Mouse (Mus musculus) intestine, embryonic 16.5 days (tissue): ENCODE results near the gene Dlx4. TPM values are rescaled to one million over a fixed set of nuclear protein-coding genes. Genes with fewer than 3 reads are reported as not detected.

Source experiments
- ATAC-seq: fragments of 200-750 bp; cut with Nextera tagmentation; 2 replicates; pipeline ENCODE4 v1.8.0; 2017; ENCODE audit warnings: moderate TSS enrichment, moderate library complexity
- H3K27ac ChIP-seq: fragments of 300-500 bp; sonication (generic); 2 replicates; pipeline ENCODE4 v1.5.1; 2014; ENCODE audit warnings: mild to moderate bottlenecking, low read length
- H3K27me3 ChIP-seq: fragments of 300-500 bp; sonication (generic); replicated peaks from 2 replicates; pipeline ENCODE4 v1.6.1; 2014; ENCODE audit warnings: low read length, control low read depth, mixed read lengths; ENCODE audit not compliant: control insufficient read depth, insufficient read depth
- H3K36me3 ChIP-seq: fragments of 300-500 bp; sonication (generic); 2 replicates; pipeline ENCODE4 v1.6.1; 2014; ENCODE audit warnings: low read length, control low read depth; ENCODE audit not compliant: control insufficient read depth, insufficient read depth
- H3K4me1 ChIP-seq: fragments of 300-500 bp; sonication (generic); 2 replicates; pipeline ENCODE4 v1.6.1; 2014; ENCODE audit warnings: low read length, control low read depth, mixed read lengths; ENCODE audit not compliant: control insufficient read depth, insufficient read depth
- H3K4me2 ChIP-seq: fragments of 300-500 bp; sonication (generic); 2 replicates; pipeline ENCODE4 v1.6.1; 2014; ENCODE audit warnings: low read depth, low read length, control low read depth
- H3K4me3 ChIP-seq: fragments of 300-500 bp; sonication (generic); 2 replicates; pipeline ENCODE4 v1.5.1; 2014; ENCODE audit warnings: mild to moderate bottlenecking, low read length
- H3K9ac ChIP-seq: fragments of 300-500 bp; sonication (generic); 2 replicates; pipeline ENCODE4 v1.6.1; 2014; ENCODE audit warnings: low read depth, low read length
- H3K9me3 ChIP-seq: fragments of 300-500 bp; sonication (generic); 2 replicates; pipeline ENCODE4 v1.6.1; 2016; ENCODE audit warnings: low read length, control low read depth; ENCODE audit not compliant: control insufficient read depth
- WGBS: fragments of 180-500 bp; shearing (Covaris S2); extraction: QIAGEN DNeasy Blood & Tissue Kit; methylation state at CpG from one replicate; pipeline ENCODE4 v1.1.7; 2014; 5-methylcytosine and 5-hydroxymethylcytosine counted together
- polyA plus RNA-seq: library from polyadenylated mRNA; unstranded; fragments of >200 nt; fragmentation: Nextera tagmentation; extraction: Ambion mirVana; gene quantifications from 2 replicates; pipeline ENCODE4 v1.2.1, GENCODE M21; 2015

Dlx4 gene
- polyA plus RNA-seq, 1 experiment from 2014 or later = 0.11 TPM

DNA sequence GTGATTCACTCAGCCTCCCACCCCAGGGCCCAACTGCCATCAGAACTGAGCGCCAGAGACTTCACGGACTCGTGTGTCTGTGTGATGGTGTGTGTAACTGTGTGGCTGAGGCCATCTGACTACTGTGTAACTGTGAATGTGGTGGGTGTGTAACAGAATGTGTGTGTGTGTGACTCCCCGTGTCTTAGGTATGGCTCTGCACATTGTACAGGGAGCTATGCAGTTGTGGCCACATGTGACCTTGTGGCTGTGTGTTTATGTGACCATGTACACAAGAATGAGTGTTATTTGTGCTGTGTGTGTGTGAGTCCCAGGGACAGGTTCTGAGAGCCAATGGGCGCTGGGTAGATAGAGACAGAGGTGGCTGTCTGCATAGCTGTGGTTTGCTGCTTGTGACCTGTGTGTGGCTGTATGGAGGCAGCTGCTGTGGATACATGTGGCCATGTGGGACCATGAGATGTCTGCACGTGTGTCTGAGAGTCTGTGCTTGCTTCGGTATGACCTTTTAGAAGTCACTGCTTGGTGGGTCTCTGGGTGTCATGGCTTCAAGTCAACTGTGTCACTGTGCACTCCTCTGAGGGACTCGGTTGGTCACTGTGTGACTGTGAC is 13.8 kb upstream of the Dlx4 start:
- no peak for ATAC-seq
- 80% methylated on average over 8 of the region's 8 CpGs for WGBS
- no peak overlapping the region for H3K4me2 ChIP-seq

DNA sequence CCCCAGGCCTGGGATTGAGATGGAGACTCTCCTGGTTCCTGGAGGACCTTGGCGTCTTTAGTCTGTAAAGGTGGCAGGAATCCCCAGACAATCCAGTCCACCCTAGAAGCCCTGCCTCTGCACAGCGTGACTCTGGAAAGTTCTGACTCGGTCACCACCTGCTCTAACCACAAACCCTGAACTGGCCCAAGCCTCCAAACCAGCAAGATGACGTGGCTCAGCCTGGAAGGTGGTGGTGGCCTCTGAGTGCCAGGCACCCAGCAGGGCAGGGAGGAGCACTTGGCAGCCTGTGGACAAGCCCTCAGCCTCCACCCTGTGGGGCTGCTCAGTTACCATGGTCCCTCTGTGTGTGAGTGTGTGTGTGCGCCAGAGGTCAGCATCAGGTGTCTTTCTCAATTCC is 11.8 kb upstream of the Dlx4 start:
- 76% methylated on average over 5 of the region's 5 CpGs for WGBS
- H3K4me2 ChIP-seq = no peak overlapping the region
- H3K4me3 ChIP-seq = no peak overlapping the region
- no peak overlapping the region for H3K27ac ChIP-seq
- no peaks in the 10 kb centered on the region for H3K9me3 ChIP-seq
- ATAC-seq = no peak
- no peaks in the 10 kb centered on the region for H3K36me3 ChIP-seq
- peaks cover 2% of the 10 kb centered on the region; the same call in 1 of the 2 replicates for H3K27me3 ChIP-seq
- no peaks in the 10 kb centered on the region for H3K4me1 ChIP-seq
- H3K9ac ChIP-seq = no peak overlapping the region

More for the DNA sequence above, 13.8 kb upstream of the Dlx4 start:
- Histone ChIP-seq H3K27me3 (no peaks in the 10 kb centered on the region), H3K4me1 (no peaks in the 10 kb centered on the region), H3K27ac (no peak overlapping the region), H3K4me3 (no peak overlapping the region), H3K9ac (no peak overlapping the region), H3K36me3 (no peaks in the 10 kb centered on the region), H3K9me3 (no peaks in the 10 kb centered on the region)

DNA sequence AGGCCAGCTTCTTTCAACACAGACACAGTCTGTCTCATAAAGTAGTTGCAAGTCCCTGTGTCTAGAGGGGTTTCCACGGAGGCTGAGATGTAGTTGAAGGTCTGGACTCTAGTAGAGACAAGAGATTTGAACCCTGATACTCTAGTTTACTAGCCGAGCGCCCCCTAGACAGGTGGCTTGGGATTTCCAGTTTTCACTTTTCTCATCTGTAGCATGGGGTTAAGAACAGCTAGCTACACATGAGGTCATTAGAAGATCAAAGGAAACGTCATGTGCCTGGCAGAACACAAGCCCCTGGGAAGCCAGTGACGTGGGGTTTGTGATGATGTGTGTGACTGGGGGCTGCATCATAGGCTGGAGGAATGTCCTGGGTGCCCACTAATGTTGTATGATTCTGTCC is 11.3 kb upstream of the Dlx4 start:
- no peak for ATAC-seq
- H3K4me3 ChIP-seq = no peak overlapping the region
- no peaks in the 10 kb centered on the region for H3K9me3 ChIP-seq
- H3K36me3 ChIP-seq = no peaks in the 10 kb centered on the region
- H3K4me1 ChIP-seq = no peaks in the 10 kb centered on the region
- WGBS = 55% methylated on average over 5 of the region's 5 CpGs
- H3K4me2 ChIP-seq = no peak overlapping the region
- H3K9ac ChIP-seq = no peak overlapping the region
- no peak overlapping the region for H3K27ac ChIP-seq
- H3K27me3 ChIP-seq = peaks cover 7% of the 10 kb centered on the region; the same call in 1 of the 2 replicates

DNA sequence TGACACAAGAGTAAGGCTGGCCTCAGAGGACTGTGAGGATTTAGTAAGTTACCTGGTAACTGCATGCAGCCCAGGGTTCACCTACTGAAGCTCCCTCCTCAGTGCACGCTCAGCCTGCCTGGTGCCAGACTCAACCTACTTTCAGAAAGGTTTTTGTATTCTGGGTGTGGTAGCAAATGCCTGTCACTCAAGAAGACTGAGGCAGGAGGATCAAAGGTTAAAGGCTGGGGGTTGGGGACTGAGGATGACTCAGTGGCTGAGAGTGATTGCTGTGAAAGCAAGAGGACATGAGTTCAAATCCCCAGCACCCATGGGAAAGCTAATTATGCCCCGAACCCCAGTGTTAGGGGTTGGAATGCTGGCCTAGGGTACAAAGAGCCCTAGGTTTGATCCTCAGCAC is 9.4 kb upstream of the Dlx4 start:
- 83% methylated on average over 2 of the region's 2 CpGs for WGBS
- no peak for ATAC-seq
- Histone ChIP-seq H3K36me3 (no peaks in the 10 kb centered on the region), H3K4me3 (no peak overlapping the region), H3K4me2 (no peak overlapping the region), H3K9ac (no peak overlapping the region), H3K4me1 (no peaks in the 10 kb centered on the region), H3K27me3 (peaks cover 25% of the 10 kb centered on the region), H3K9me3 (0 out of 2 replicates have a peak, but pooled peaks cover 3% of the 10 kb centered on the region), H3K27ac (no peak overlapping the region)

DNA sequence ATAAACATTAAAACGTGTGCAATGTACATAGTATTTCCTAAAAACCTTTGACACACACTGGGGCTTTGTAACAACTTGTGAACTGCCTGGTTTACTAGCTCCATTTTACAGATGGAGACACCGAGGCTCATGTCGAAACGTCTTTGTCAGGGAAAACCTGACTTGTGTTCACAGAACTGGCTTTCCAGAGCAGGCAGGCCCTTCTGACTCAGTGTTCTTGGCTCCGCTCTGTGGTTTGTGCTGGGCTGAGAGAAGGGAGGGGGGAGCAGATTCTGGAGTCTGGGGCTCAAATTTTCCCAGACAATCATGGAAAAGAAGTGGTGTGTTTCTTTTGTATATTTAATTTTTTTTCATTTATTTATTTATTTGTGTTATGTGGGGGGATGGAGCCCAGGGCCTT is 7.6 kb upstream of the Dlx4 start:
- Histone ChIP-seq H3K4me1 (no peaks in the 10 kb centered on the region), H3K27ac (no peak overlapping the region), H3K4me2 (no peak overlapping the region), H3K27me3 (peaks cover 34% of the 10 kb centered on the region), H3K36me3 (no peaks in the 10 kb centered on the region), H3K9me3 (0 out of 2 replicates have a peak, but pooled peaks cover 6% of the 10 kb centered on the region), H3K4me3 (no peak overlapping the region), H3K9ac (no peak overlapping the region)
- ATAC-seq = no peak
- 74% methylated on average over 5 of the region's 5 CpGs for WGBS

DNA sequence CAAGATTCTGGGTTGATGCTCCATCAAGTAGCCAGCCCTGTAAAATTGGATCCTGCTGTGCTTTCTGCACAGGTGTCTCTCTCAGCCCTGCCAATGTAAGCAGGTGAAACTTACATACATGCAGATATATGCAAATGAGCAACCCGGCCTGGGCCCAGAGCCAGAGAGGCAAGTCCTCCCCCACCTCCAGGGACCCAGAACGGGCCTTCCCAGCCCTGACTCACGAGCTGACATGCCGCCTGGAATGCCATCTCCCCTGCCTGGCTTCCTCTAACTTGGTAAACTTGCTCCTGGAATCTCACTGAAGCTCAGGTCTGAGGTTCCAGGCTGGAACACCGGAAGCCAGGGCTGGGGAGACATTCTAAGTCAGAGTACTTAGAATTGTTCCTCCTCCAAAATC is 7.1 kb upstream of the Dlx4 start:
- H3K27me3 ChIP-seq = peaks cover 40% of the 10 kb centered on the region
- 48% methylated on average over 5 of the region's 5 CpGs for WGBS
- no peak overlapping the region for H3K27ac ChIP-seq
- no peak overlapping the region for H3K9ac ChIP-seq
- ATAC-seq = no peak
- H3K9me3 ChIP-seq = 0 out of 2 replicates have a peak, but pooled peaks cover 6% of the 10 kb centered on the region
- no peaks in the 10 kb centered on the region for H3K4me1 ChIP-seq
- no peak overlapping the region for H3K4me2 ChIP-seq
- no peaks in the 10 kb centered on the region for H3K36me3 ChIP-seq
- H3K4me3 ChIP-seq = no peak overlapping the region

DNA sequence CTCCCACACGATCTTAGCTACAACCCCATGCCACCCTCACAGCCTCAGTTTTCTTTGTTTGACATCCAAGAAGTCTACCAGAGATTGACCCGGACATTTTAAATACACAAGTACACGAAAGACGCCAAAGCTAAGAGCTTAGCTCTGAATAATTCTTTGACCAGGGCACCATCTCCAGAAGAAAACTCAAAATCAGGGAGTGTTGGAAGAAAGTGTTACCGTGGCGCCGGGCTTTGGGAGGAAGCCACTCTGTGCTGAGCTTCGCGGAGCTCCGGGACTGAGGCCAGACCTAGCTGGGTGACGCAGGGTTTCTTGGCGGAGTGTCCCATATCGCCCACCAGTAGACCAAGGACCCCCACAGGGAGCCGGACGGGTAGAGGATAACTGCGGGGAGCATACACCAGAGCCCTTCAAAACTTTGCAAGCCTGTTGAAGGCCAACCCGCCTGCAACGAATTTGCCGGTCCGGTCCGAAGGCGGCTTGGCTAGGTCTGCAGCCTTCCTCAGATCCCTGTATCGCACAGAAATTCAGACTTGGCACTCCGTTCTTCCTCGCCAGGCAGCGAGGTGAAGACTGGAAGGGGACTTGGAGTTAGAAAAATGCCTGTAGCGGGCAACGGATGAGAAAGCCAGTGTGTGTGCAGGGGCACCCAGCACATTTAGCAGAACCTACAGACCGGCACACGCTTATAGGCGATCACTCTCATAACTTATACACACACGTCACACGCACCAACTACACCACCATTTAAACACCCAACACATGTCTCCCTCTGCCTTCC is 4.4 kb upstream of the Dlx4 start:
- H3K4me1 ChIP-seq = peaks cover 8% of the 10 kb centered on the region; the same call in 1 of the 2 replicates
- no peak for ATAC-seq
- peaks cover 64% of the 10 kb centered on the region for H3K27me3 ChIP-seq
- no peak overlapping the region for H3K4me2 ChIP-seq
- 0 out of 2 replicates have a peak, but pooled peaks cover 6% of the 10 kb centered on the region for H3K9me3 ChIP-seq
- no peak overlapping the region for H3K9ac ChIP-seq
- H3K27ac ChIP-seq = no peak overlapping the region
- H3K36me3 ChIP-seq = no peaks in the 10 kb centered on the region
- no peak overlapping the region for H3K4me3 ChIP-seq
- WGBS = 3% methylated on average over 33 of the region's 33 CpGs

DNA sequence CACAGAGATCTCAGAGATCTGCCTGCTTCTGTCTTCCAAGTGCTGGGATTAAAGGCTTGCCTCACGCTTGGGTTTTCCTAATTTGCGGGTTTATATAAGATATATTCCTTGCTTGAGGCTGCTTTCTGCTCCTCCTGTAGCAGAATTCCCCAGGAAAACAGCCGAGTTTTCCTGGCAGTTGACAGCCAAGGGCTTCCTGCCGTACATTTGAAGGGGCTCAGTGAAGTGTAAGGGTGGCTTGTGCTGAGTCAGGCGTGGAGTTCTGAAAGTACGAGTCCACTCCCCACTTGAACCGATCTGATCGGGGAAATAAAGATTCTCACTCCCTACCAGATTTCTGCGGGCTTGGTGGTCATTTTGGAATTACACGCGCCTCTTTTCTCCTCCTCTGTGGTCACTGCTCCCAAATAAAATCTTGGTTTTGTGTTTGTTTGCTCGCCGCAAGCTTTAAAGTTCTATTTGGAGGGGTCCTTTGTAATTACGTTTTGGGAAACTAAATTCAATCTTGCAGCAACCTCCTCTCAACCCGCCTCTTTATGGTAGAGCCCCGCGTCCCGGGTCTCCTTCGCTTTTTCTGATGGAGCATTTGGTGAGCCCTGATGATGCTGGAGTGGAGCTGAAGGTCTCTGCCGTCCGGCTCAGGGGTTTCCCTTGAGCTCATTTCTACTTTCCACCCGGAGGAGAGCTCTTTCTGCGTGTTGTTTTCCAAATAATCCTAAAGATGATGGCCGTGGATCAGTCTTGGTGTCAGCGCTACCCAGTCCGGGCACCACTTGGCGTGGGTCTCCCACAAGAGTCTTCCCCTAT is 3.6 kb upstream of the Dlx4 start:
- WGBS = 2% methylated on average over 27 of the region's 27 CpGs
- no peak for ATAC-seq
- H3K4me2 ChIP-seq = no peak overlapping the region
- H3K4me1 ChIP-seq = peaks cover 14% of the 10 kb centered on the region; the same call in 1 of the 2 replicates
- no peak overlapping the region for H3K9ac ChIP-seq
- peaks cover 71% of the 10 kb centered on the region for H3K27me3 ChIP-seq
- H3K9me3 ChIP-seq = 0 out of 2 replicates have a peak, but pooled peaks cover 6% of the 10 kb centered on the region
- H3K36me3 ChIP-seq = no peaks in the 10 kb centered on the region
- no peak overlapping the region for H3K27ac ChIP-seq
- no peak overlapping the region for H3K4me3 ChIP-seq

DNA sequence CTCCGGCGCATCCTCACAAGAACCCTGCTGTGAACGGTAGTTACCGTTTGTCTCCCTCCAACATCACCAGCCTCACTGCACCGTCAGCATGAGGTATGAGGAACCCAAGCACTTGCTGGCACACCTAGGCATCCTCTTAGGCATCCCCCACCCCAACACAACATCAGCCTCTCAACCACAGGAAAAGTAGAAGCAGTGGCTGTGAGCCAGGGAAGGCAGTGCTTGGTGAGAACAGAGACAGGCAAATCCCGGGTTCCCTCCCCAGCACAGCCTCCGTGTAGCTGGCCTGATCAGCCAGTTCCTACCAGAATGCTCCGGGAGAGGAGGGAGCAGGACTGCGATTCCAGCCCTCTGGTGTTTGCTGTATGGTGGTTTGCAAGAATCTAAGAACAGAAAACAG is 2.7 kb upstream of the Dlx4 start:
- H3K27me3 ChIP-seq = peaks cover 80% of the 10 kb centered on the region
- 5% methylated on average over 9 of the region's 9 CpGs for WGBS
- ATAC-seq = no peak

More for the DNA sequence above, 2.7 kb upstream of the Dlx4 start:
- H3K4me1 ChIP-seq = peaks cover 14% of the 10 kb centered on the region; the same call in 1 of the 2 replicates
- no peak overlapping the region for H3K4me3 ChIP-seq
- no peak overlapping the region for H3K4me2 ChIP-seq
- no peak overlapping the region for H3K9ac ChIP-seq
- H3K27ac ChIP-seq = no peak overlapping the region
- 0 out of 2 replicates have a peak, but pooled peaks cover 6% of the 10 kb centered on the region for H3K9me3 ChIP-seq
- no peaks in the 10 kb centered on the region for H3K36me3 ChIP-seq
